Mouse (Mus musculus) liver, embryonic 11.5 days (tissue): ENCODE results near the gene Cox19. TPM values are rescaled to one million over a fixed set of nuclear protein-coding genes. Genes with fewer than 3 reads are reported as not detected.
A peak's percentile ranks its signal among the peaks of the same experiment; 100 is the strongest.
"Not testable (repeated sequence)": the region's sequence is repeated elsewhere in the genome, so short reads cannot be mapped to it uniquely, and the experiment has no call there.

Experiments used
- ATAC-seq: fragments of 200-750 bp; cut with Nextera tagmentation; replicated peaks from 2 replicates; pipeline ENCODE4 v1.8.0; 2017; ENCODE audit warnings: moderate number of reproducible peaks, mild to moderate bottlenecking, moderate TSS enrichment, moderate library complexity; ENCODE audit not compliant: low FRiP score
- DNase-seq: peaks from one replicate; pipeline ENCODE4 v3.0.0-alpha.2; 2017; ENCODE audit warnings: low spot score
- H3K27ac ChIP-seq: fragments of 300-500 bp; sonication (generic); 2 replicates; pipeline ENCODE4 v1.5.1; 2014; ENCODE audit warnings: mild to moderate bottlenecking, low read depth, low read length, control low read depth
- H3K27me3 ChIP-seq: fragments of 300-500 bp; sonication (generic); replicated peaks from 2 replicates; pipeline ENCODE4 v1.6.1; 2014; ENCODE audit warnings: low read length, mixed read lengths; ENCODE audit not compliant: control insufficient read depth, insufficient read depth
- H3K36me3 ChIP-seq: fragments of 300-500 bp; sonication (generic); 2 replicates; pipeline ENCODE4 v1.6.1; 2014; ENCODE audit warnings: mild to moderate bottlenecking, low read length, moderate library complexity, mixed read lengths; ENCODE audit not compliant: control insufficient read depth, insufficient read depth
- H3K4me1 ChIP-seq: fragments of 300-500 bp; sonication (generic); replicated peaks from 2 replicates; pipeline ENCODE4 v1.6.1; 2014; ENCODE audit warnings: low read length, mixed read lengths; ENCODE audit not compliant: control insufficient read depth, insufficient read depth
- H3K4me2 ChIP-seq: fragments of 300-500 bp; sonication (generic); 2 replicates; pipeline ENCODE4 v1.6.1; 2014; ENCODE audit warnings: mild to moderate bottlenecking, control low read depth, moderate library complexity
- H3K4me3 ChIP-seq: fragments of 300-500 bp; sonication (generic); 2 replicates; pipeline ENCODE4 v1.5.1; 2014; ENCODE audit warnings: low read depth, low read length, control low read depth
- H3K9ac ChIP-seq: fragments of 300-500 bp; sonication (generic); 2 replicates; pipeline ENCODE4 v1.6.1; 2014; ENCODE audit warnings: low read depth, low read length, control low read depth
- H3K9me3 ChIP-seq: fragments of 300-500 bp; sonication (generic); 2 replicates; pipeline ENCODE4 v1.6.1; 2016; ENCODE audit warnings: low read length, inconsistent platforms, mixed read lengths; ENCODE audit not compliant: control insufficient read depth
- WGBS: fragments of 180-500 bp; shearing (Covaris S2); extraction: QIAGEN DNeasy Blood & Tissue Kit; methylation state at CpG from one replicate; pipeline ENCODE4 v1.1.7; 2014; 5-methylcytosine and 5-hydroxymethylcytosine counted together
- polyA plus RNA-seq: library from polyadenylated mRNA; unstranded; fragments of >200 nt; fragmentation: Nextera tagmentation; extraction: Ambion mirVana; gene quantifications from 2 replicates; pipeline ENCODE4 v1.2.1, GENCODE M21; 2014

Gene Cox19
- polyA plus RNA-seq, 1 experiment from 2014 or later, result 98.1 TPM

GRCm38 (mm10) chr5:139392219-139393196 lies 41.3 kb upstream of the Cox19 start:
- H3K36me3 ChIP-seq, result peaks cover 16% of the 10 kb centered on the region
- no peaks in the 10 kb centered on the region for H3K27me3 ChIP-seq
- WGBS, result 93% methylated on average over 37 of the region's 37 CpGs
- no peak overlapping the region; the same call in 1 of the 2 replicates for H3K4me2 ChIP-seq
- H3K27ac ChIP-seq, result peak overlapping the region; percentile 68
- H3K4me1 ChIP-seq, result peaks cover 58% of the 10 kb centered on the region
- peak overlapping the region; percentile 73 for H3K9ac ChIP-seq
- DNase-seq, result no peak
- H3K4me3 ChIP-seq, result no peak overlapping the region
- no peak for ATAC-seq
- H3K9me3 ChIP-seq, result no peaks in the 10 kb centered on the region

- Histone ChIP-seq H3K36me3 (peaks cover 16% of the 10 kb centered on the region), H3K9ac (peak overlapping the region; percentile 73), H3K27me3 (no peaks in the 10 kb centered on the region), H3K9me3 (no peaks in the 10 kb centered on the region), H3K27ac (peak overlapping the region; percentile 68), H3K4me2 (peak overlapping the region; percentile 55), H3K4me1 (peaks cover 67% of the 10 kb centered on the region), H3K4me3 (peak overlapping the region; percentile 28)
- ATAC-seq (no peak), DNase-seq (no peak)
- WGBS, result 88% methylated on average over 11 of the region's 11 CpGs
These were observed 40.2 kb upstream of the Cox19 start for GRCm38 (mm10) chr5:139391309-139391990.

GRCm38 (mm10) chr5:139390324-139391119 lies 39.3 kb upstream of the Cox19 start:
- not testable (repeated sequence) for H3K27me3 ChIP-seq, DNase-seq, H3K9me3 ChIP-seq
- H3K4me3 ChIP-seq, result peak overlapping the region; percentile 40
- H3K27ac ChIP-seq, result peak overlapping the region; percentile 100
- peak overlapping the region; percentile 67 for H3K4me2 ChIP-seq
- H3K36me3 ChIP-seq, result peaks cover 16% of the 10 kb centered on the region
- H3K4me1 ChIP-seq, result peaks cover 76% of the 10 kb centered on the region
- ATAC-seq, result peak; percentile 27
- peak overlapping the region; percentile 73 for H3K9ac ChIP-seq
- WGBS, result 57% methylated on average over 5 of the region's 5 CpGs

GRCm38 (mm10) chr5:139389676-139390061 lies 38.5 kb upstream of the Cox19 start:
- Histone ChIP-seq H3K4me3 (peak overlapping the region; percentile 40), H3K4me2 (peak overlapping the region; percentile 67), H3K9me3 (no peaks in the 10 kb centered on the region), H3K27ac (peak overlapping the region; percentile 100), H3K9ac (peak overlapping the region; percentile 73), H3K4me1 (peaks cover 77% of the 10 kb centered on the region), H3K27me3 (no peaks in the 10 kb centered on the region), H3K36me3 (peaks cover 16% of the 10 kb centered on the region)
- 11% methylated on average over 6 of the region's 6 CpGs for WGBS
- ATAC-seq (peak; percentile 85), DNase-seq (peak; percentile 75)

GRCm38 (mm10) chr5:139388694-139389675 lies 37.8 kb upstream of the Cox19 start:
- Histone ChIP-seq H3K4me2 (peak overlapping the region; percentile 67), H3K36me3 (peaks cover 16% of the 10 kb centered on the region), H3K9ac (peak overlapping the region; percentile 73), H3K27ac (peak overlapping the region; percentile 100), H3K4me1 (peaks cover 77% of the 10 kb centered on the region), H3K27me3 (no peaks in the 10 kb centered on the region), H3K9me3 (no peaks in the 10 kb centered on the region), H3K4me3 (peak overlapping the region; percentile 40)
- ATAC-seq (peak; percentile 80), DNase-seq (no peak)
- WGBS, result 58% methylated on average over 17 of the region's 17 CpGs

GRCm38 (mm10) chr5:139388195-139388570 lies 37.0 kb upstream of the Cox19 start:
- DNase-seq, result no peak
- peak overlapping the region; percentile 100 for H3K27ac ChIP-seq
- H3K36me3 ChIP-seq, result peaks cover 14% of the 10 kb centered on the region
- WGBS, result 52% methylated on average over 4 of the region's 4 CpGs
- peaks cover 82% of the 10 kb centered on the region for H3K4me1 ChIP-seq
- H3K4me3 ChIP-seq, result peak overlapping the region; percentile 20; the same call in 1 of the 2 replicates
- peak overlapping the region; percentile 73 for H3K9ac ChIP-seq
- H3K4me2 ChIP-seq, result peak overlapping the region; percentile 67
- no peak for ATAC-seq
- H3K9me3 ChIP-seq, result no peaks in the 10 kb centered on the region
- H3K27me3 ChIP-seq, result no peaks in the 10 kb centered on the region

GRCm38 (mm10) chr5:139387329-139388194 lies 36.3 kb upstream of the Cox19 start:
- ATAC-seq (no peak), DNase-seq (no peak)
- Histone ChIP-seq H3K9me3 (no peaks in the 10 kb centered on the region), H3K9ac (peak overlapping the region; percentile 73), H3K4me1 (peaks cover 88% of the 10 kb centered on the region), H3K36me3 (peaks cover 8% of the 10 kb centered on the region), H3K27ac (peak overlapping the region; percentile 100), H3K4me3 (peak overlapping the region; percentile 20; the same call in 1 of the 2 replicates), H3K4me2 (peak overlapping the region; percentile 67), H3K27me3 (no peaks in the 10 kb centered on the region)
- 80% methylated on average over 10 of the region's 10 CpGs for WGBS
